Mouse (Mus musculus): Measurements from ENCODE around the gene Usp25.

GRCm38 (mm10) chr16:76967593-76968275, 45.8 kb upstream of the Usp25 start:
- no peak for TF ChIP-seq POLR2AphosphoS2 (IDR thresholded peaks at IDR 0.05; ENCODE audit: insufficient read length, low read depth)
- TF ChIP-seq USF1 (IDR thresholded peaks at IDR 0.05; ENCODE audit: low read depth), result no peak
- no peak for TF ChIP-seq MAX (IDR thresholded peaks at IDR 0.05; ENCODE audit: low read depth)
- TF ChIP-seq POLR2A (IDR thresholded peaks at IDR 0.05; ENCODE audit: insufficient read length, low read depth), result no peak
- no peak for TF ChIP-seq REST (IDR thresholded peaks at IDR 0.05; ENCODE audit: insufficient read depth, insufficient read length)
- TF ChIP-seq TCF12 (IDR thresholded peaks at IDR 0.05; ENCODE audit: insufficient read depth, poor library complexity, severe bottlenecking), result no peak
- no peak for TF ChIP-seq E2F4 (IDR thresholded peaks at IDR 0.05; ENCODE audit: insufficient read depth)
- TF ChIP-seq CEBPB (IDR thresholded peaks at IDR 0.05; ENCODE audit: insufficient read depth, poor library complexity, severe bottlenecking), result no peak
- no peak for TF ChIP-seq TCF3 (IDR thresholded peaks at IDR 0.05; ENCODE audit: insufficient read length, low read depth)
- TF ChIP-seq MYOD1 (IDR thresholded peaks at IDR 0.05; ENCODE audit: control insufficient read depth in 1 of 3, insufficient read length in 2 of 3, low read depth in 2 of 3), result no peak
- no peak for TF ChIP-seq MYOG (IDR thresholded peaks at IDR 0.05; ENCODE audit: control insufficient read depth in 1 of 3, insufficient read depth in 1 of 3, insufficient read length in 2 of 3, low read depth in 2 of 3)
